Comparison of ENCODE assay signal across 22 mouse cellular contexts in genomic region chr4:57820839-57821374, GRCm38 (mm10).
DNase-seq lines count a peak whose midpoint lies in the region; ATAC-seq and TF ChIP-seq lines count a peak whose summit lies in the region.
"Had no signal": no experiment of that assay in that cellular context is flagged by ENCODE, and none has a peak within 500 bp of the region (broad histone marks: within the 10 kb centered on the region; RNA-seq: fewer than 3 reads in every experiment).

No protein-coding gene starts in this region.

- H3K4me3 ChIP-seq in forebrain, embryonic 10.5 days: no peak overlapping the region
- H3K4me3 ChIP-seq in forebrain, embryonic 12.5 days (replicated peaks): no peak overlapping the region
- no peak overlapping the region for H3K4me3 ChIP-seq in heart, embryonic 15.5 days
- no peak overlapping the region for H3K4me3 ChIP-seq in kidney, adult 2 months (ENCODE audit: insufficient read depth, low read depth, low read length)
- no peak overlapping the region for H3K4me3 ChIP-seq in kidney, embryonic 16.5 days (ENCODE audit: low read length)
- H3K4me3 ChIP-seq: kidney, embryonic 15.5 days; limb, embryonic 13.5 days; megakaryocyte, embryonic 14.5 days; midbrain, embryonic 13.5 days had no signal

- H3K4me2 ChIP-seq in forebrain, embryonic 12.5 days: no peak overlapping the region
- no peak overlapping the region for H3K4me2 ChIP-seq in heart, embryonic 15.5 days
- H3K4me2 ChIP-seq in kidney, embryonic 16.5 days (replicated peaks; ENCODE audit: low read depth, low read length): no peak overlapping the region
- H3K4me2 ChIP-seq: heart, embryonic 11.5 days; liver, embryonic 11.5 days had no signal

- 0 out of 2 replicates have a peak, but pooled peaks cover 3% of the 10 kb centered on the region for H3K36me3 ChIP-seq in forebrain, embryonic 10.5 days (replicated peaks)
- no peaks in the 10 kb centered on the region for H3K36me3 ChIP-seq in forebrain, embryonic 12.5 days (replicated peaks)
- no peaks in the 10 kb centered on the region for H3K36me3 ChIP-seq in heart, embryonic 15.5 days
- H3K36me3 ChIP-seq in kidney, adult 2 months (ENCODE audit: control insufficient read depth, insufficient read depth, low read length): no peaks in the 10 kb centered on the region
- H3K36me3 ChIP-seq in kidney, embryonic 16.5 days (ENCODE audit: insufficient read depth, low read length): no peaks in the 10 kb centered on the region
- H3K36me3 ChIP-seq: kidney, embryonic 15.5 days; midbrain, embryonic 13.5 days; neural tube, embryonic 13.5 days had no signal

- DNase-seq in forebrain, embryonic 10.5 days (ENCODE audit: extremely low spot score, low spot score): no peak
- DNase-seq in heart, postnatal 25 days (ENCODE audit: low spot score): no peak
- no peak for DNase-seq in kidney, adult 2 months
- DNase-seq in adrenal gland, postnatal 36 days: no peak
- DNase-seq in urinary bladder, postnatal 4 days (ENCODE audit: low spot score in 2 of 2): no peak
- DNase-seq: adrenal gland, postnatal 25 days; cerebellum, adult 18-20 months; heart, postnatal 36 days; kidney, adult 11 months; kidney, postnatal 36 days; lung, postnatal 4 days had no signal

- TF ChIP-seq CTCF in kidney, adult 2 months (conservative IDR thresholded peaks at IDR 0.05; ENCODE audit: insufficient read depth, insufficient read length, low read depth, low read length): no peak

- H3K27me3 ChIP-seq in forebrain, embryonic 10.5 days (ENCODE audit: poor library complexity, severe bottlenecking): peaks cover 1% of the 10 kb centered on the region; the same call in 1 of the 2 replicates
- H3K27me3 ChIP-seq in forebrain, embryonic 12.5 days: no peaks in the 10 kb centered on the region
- no peaks in the 10 kb centered on the region for H3K27me3 ChIP-seq in heart, embryonic 15.5 days
- no peaks in the 10 kb centered on the region for H3K27me3 ChIP-seq in kidney, adult 2 months (replicated peaks; ENCODE audit: control insufficient read depth, insufficient read depth, low read length)
- H3K27me3 ChIP-seq in kidney, embryonic 16.5 days (ENCODE audit: insufficient read depth, low read length): no peaks in the 10 kb centered on the region
- H3K27me3 ChIP-seq: kidney, embryonic 15.5 days; limb, embryonic 13.5 days; megakaryocyte, embryonic 14.5 days; neural tube, embryonic 13.5 days; Patski had no signal

- 0 out of 2 replicates have a peak overlapping the region, but pooled peaks have one; percentile 84 for H3K27ac ChIP-seq in forebrain, embryonic 10.5 days
- H3K27ac ChIP-seq in forebrain, embryonic 12.5 days: no peak overlapping the region
- peak overlapping the region; percentile 59; the same call in 1 of the 2 replicates for H3K27ac ChIP-seq in heart, embryonic 15.5 days
- H3K27ac ChIP-seq in kidney, adult 2 months (ENCODE audit: insufficient read depth, low read depth, low read length): peak overlapping the region; percentile 48; the same call in 1 of the 2 replicates
- no peak overlapping the region for H3K27ac ChIP-seq in kidney, embryonic 16.5 days (ENCODE audit: low read length)

- ATAC-seq in forebrain, embryonic 12.5 days (ENCODE audit: low FRiP score): no peak
- ATAC-seq in heart, embryonic 15.5 days (replicated peaks; ENCODE audit: insufficient number of reproducible peaks, insufficient read depth, low FRiP score, low read depth): no peak
- no peak for ATAC-seq in kidney, embryonic 16.5 days (ENCODE audit: low FRiP score, low TSS enrichment)
- ATAC-seq: Patski had no signal

- H3K9ac ChIP-seq in forebrain, embryonic 12.5 days: no peak overlapping the region
- H3K9ac ChIP-seq in heart, embryonic 15.5 days: no peak overlapping the region
- no peak overlapping the region for H3K9ac ChIP-seq in kidney, embryonic 16.5 days (replicated peaks; ENCODE audit: low read length)
- H3K9ac ChIP-seq: kidney, embryonic 15.5 days; midbrain, embryonic 13.5 days had no signal

- WGBS in forebrain, embryonic 10.5 days: 91% methylated on average over 24 of the region's 24 CpGs
- WGBS in forebrain, embryonic 12.5 days: 93% methylated on average over 24 of the region's 24 CpGs
- 77% methylated on average over 24 of the region's 24 CpGs for WGBS in heart, embryonic 15.5 days
- 75% methylated on average over 24 of the region's 24 CpGs for whole genome bisulfite sequencing in kidney, adult 2 months
- WGBS in kidney, embryonic 16.5 days: 82% methylated on average over 24 of the region's 24 CpGs

- intact Hi-C loops in heart, postnatal 25 days (cut with DNase I): no loop called here

- H3K4me1 ChIP-seq in forebrain, embryonic 10.5 days: peaks cover 47% of the 10 kb centered on the region
- H3K4me1 ChIP-seq in forebrain, embryonic 12.5 days: peaks cover 29% of the 10 kb centered on the region
- peaks cover 28% of the 10 kb centered on the region for H3K4me1 ChIP-seq in heart, embryonic 15.5 days (replicated peaks)
- no peaks in the 10 kb centered on the region for H3K4me1 ChIP-seq in kidney, adult 2 months (ENCODE audit: control insufficient read depth, insufficient read depth, low read length)
- peaks cover 19% of the 10 kb centered on the region for H3K4me1 ChIP-seq in kidney, embryonic 16.5 days (ENCODE audit: insufficient read depth, low read length)

- peaks cover 2% of the 10 kb centered on the region; the same call in 1 of the 2 replicates for H3K9me3 ChIP-seq in forebrain, embryonic 10.5 days
- no peaks in the 10 kb centered on the region for H3K9me3 ChIP-seq in forebrain, embryonic 12.5 days
- no peaks in the 10 kb centered on the region for H3K9me3 ChIP-seq in heart, embryonic 15.5 days (replicated peaks)
- H3K9me3 ChIP-seq in kidney, embryonic 16.5 days (ENCODE audit: low read length): no peaks in the 10 kb centered on the region
- H3K9me3 ChIP-seq: kidney, embryonic 15.5 days; midbrain, embryonic 13.5 days; neural tube, embryonic 13.5 days had no signal

- TF ChIP-seq POLR2A in kidney, adult 2 months (IDR thresholded peaks at IDR 0.05; ENCODE audit: low read depth, low read length): no peak

Comparison
In these comparisons a context has a peak if more than half of its experiments do, and no peak if none do; other contexts are left out.
1. H3K27ac ChIP-seq: peak in forebrain, embryonic 10.5 days (single experiment), heart, embryonic 15.5 days (single experiment) and kidney, adult 2 months (single experiment); none in forebrain, embryonic 12.5 days (single experiment) and kidney, embryonic 16.5 days (single experiment).